Mouse (Mus musculus) limb, embryonic 15.5 days (tissue): Measurements from ENCODE around the gene Ccdc106. TPM values are rescaled to one million over a fixed set of nuclear protein-coding genes. Genes with fewer than 3 reads are reported as not detected.
"Not testable (repeated sequence)": the region's sequence is repeated elsewhere in the genome, so short reads cannot be mapped to it uniquely, and the experiment has no call there.

Source experiments
- ATAC-seq: fragments of 200-750 bp; cut with Nextera tagmentation; 2 replicates; pipeline ENCODE4 v1.8.0; 2017; ENCODE audit warnings: low read depth, moderate TSS enrichment; ENCODE audit not compliant: insufficient number of reproducible peaks, low FRiP score, low TSS enrichment
- H3K27ac ChIP-seq: fragments of 300-500 bp; sonication (generic); 2 replicates; pipeline ENCODE4 v1.5.1; 2015; ENCODE audit warnings: moderate library complexity, mild to moderate bottlenecking, inconsistent platforms
- H3K27me3 ChIP-seq: fragments of 300-500 bp; sonication (generic); 2 replicates; pipeline ENCODE4 v1.6.1; 2015; ENCODE audit warnings: inconsistent platforms
- H3K36me3 ChIP-seq: fragments of 300-500 bp; sonication (generic); 2 replicates; pipeline ENCODE4 v1.6.1; 2015; ENCODE audit warnings: inconsistent platforms
- H3K4me1 ChIP-seq: fragments of 300-500 bp; sonication (generic); 2 replicates; pipeline ENCODE4 v1.6.1; 2015; ENCODE audit warnings: inconsistent platforms
- H3K4me2 ChIP-seq: fragments of 300-500 bp; sonication (generic); 2 replicates; pipeline ENCODE4 v1.6.1; 2015; ENCODE audit warnings: mild to moderate bottlenecking, inconsistent platforms
- H3K4me3 ChIP-seq: fragments of 300-500 bp; sonication (generic); 2 replicates; pipeline ENCODE4 v1.5.1; 2015; ENCODE audit warnings: mild to moderate bottlenecking, inconsistent platforms
- H3K9ac ChIP-seq: fragments of 300-500 bp; sonication (generic); 2 replicates; pipeline ENCODE4 v1.6.1; 2015; ENCODE audit warnings: inconsistent platforms
- H3K9me3 ChIP-seq: fragments of 300-500 bp; sonication (generic); 2 replicates; pipeline ENCODE4 v1.6.1; 2016; ENCODE audit warnings: inconsistent platforms
- WGBS: fragments of 180-500 bp; shearing (Covaris S2); methylation state at CpG from one replicate; pipeline ENCODE4 v1.1.7; 2015; 5-methylcytosine and 5-hydroxymethylcytosine counted together
- polyA plus RNA-seq: library from polyadenylated mRNA; unstranded; fragments of >200 nt; fragmentation: Nextera tagmentation; extraction: Ambion mirVana; gene quantifications from 2 replicates; pipeline ENCODE4 v1.2.1, GENCODE M21; 2015

Gene Ccdc106
- polyA plus RNA-seq, 1 experiment from 2014 or later, result 37.3 TPM

DNA sequence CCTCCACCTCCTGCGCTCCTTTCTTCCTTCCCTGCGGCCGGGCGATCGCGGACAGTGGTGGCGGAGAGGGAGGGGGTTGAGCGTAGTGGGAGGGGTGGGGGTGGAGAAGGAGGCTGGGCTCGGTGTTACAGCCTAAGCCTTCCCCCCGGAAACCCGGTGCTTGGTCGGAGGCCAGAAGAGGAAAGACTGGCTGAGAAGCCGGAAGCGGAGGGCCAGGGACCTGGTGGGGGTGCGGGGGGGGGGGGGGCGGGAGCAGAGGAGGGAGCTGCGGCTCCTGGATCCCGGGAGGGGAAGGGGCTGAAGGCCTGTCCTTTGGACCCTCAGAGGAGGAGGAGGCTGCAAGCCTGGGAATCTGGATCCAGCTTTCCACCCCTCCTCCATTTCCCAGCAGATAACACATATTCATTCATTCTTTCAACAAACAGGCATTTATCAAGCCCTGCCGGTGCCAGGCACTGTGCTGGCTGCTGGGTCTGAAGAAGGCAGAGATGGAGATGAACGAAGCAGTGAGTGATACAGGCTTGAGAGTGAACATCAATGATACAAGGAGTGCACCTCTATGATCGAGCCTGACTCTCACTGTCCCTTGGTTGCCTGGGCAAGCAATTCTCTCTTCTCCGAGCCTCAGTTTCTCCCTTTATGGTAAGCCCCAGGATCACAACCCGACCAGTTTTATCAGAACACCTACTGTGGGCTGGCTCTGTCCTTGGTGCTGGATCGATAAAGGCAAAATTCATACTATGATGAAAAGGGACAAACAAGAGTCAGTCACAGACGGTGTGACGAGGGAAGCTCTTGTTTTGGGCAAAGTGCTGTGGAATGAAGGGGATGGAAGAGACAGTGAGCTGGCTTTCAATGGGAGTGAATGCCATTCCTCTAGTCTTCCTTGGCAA is 24.1 kb upstream of the Ccdc106 start, which contains the start of gene Zfp579:
Gene Zfp579 (minus strand): TSS at position 156 of the 893 bp plus-strand sequence.
- Histone ChIP-seq H3K4me2 (peak within 1 kb of the TSS; percentile 81), H3K27ac (peak within 1 kb of the TSS; percentile 71), H3K36me3 (peaks cover 33% of the 10 kb centered on the region), H3K27me3 (peaks cover 12% of the 10 kb centered on the region), H3K4me1 (peaks cover 30% of the 10 kb centered on the region), H3K9me3 (0 out of 2 replicates have a peak, but pooled peaks cover 3% of the 10 kb centered on the region), H3K4me3 (peak within 1 kb of the TSS; percentile 60), H3K9ac (peak within 1 kb of the TSS; percentile 74)
- ATAC-seq, result peak; percentile 75
- WGBS, result 6% methylated on average over 19 of the region's 26 CpGs

DNA sequence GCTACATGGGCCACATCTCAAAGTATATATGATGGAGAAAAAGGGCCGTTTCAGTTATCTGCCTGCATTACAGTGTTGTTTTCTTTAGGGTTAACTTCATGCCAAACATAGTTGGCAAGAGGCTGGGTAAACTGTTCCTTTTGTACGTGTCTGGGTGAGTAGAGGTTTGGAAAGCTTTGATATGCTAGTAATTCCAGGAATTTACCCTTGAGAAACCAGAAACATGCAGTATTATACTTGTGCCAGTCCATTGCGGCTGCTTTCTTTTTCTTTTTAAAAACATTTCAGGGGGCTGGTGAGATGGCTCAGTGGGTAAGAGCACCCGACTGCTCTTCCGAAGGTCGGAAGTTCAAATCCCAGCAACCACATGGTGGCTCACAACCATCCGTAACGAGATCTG is 23.4 kb upstream of the Ccdc106 start:
- H3K36me3 ChIP-seq, result peaks cover 27% of the 10 kb centered on the region
- peak overlapping the region; percentile 81 for H3K4me2 ChIP-seq
- H3K4me3 ChIP-seq, result peak overlapping the region; percentile 60
- no peaks in the 10 kb centered on the region for H3K9me3 ChIP-seq
- ATAC-seq, result no peak
- H3K27ac ChIP-seq, result no peak overlapping the region
- H3K9ac ChIP-seq, result no peak overlapping the region
- 53% methylated on average over 8 of the region's 8 CpGs for WGBS
- peaks cover 30% of the 10 kb centered on the region for H3K4me1 ChIP-seq
- peaks cover 12% of the 10 kb centered on the region for H3K27me3 ChIP-seq

GRCm38 (mm10) chr7:4999876-5000275 is 20.5 kb upstream of the Ccdc106 start:
- peaks cover 3% of the 10 kb centered on the region; the same call in 1 of the 2 replicates for H3K36me3 ChIP-seq
- H3K27me3 ChIP-seq, result no peaks in the 10 kb centered on the region
- no peak overlapping the region for H3K9ac ChIP-seq
- 70% methylated on average over 2 of the region's 2 CpGs for WGBS
- no peaks in the 10 kb centered on the region for H3K9me3 ChIP-seq
- H3K27ac ChIP-seq, result no peak overlapping the region
- H3K4me1 ChIP-seq, result peaks cover 12% of the 10 kb centered on the region
- H3K4me3 ChIP-seq, result no peak overlapping the region
- ATAC-seq, result no peak
- H3K4me2 ChIP-seq, result no peak overlapping the region

GRCm38 (mm10) chr7:5002876-5003275 is 17.5 kb upstream of the Ccdc106 start:
- not testable (repeated sequence) for H3K27ac ChIP-seq, H3K9ac ChIP-seq, H3K4me3 ChIP-seq, ATAC-seq, H3K4me1 ChIP-seq, H3K9me3 ChIP-seq, H3K4me2 ChIP-seq, H3K27me3 ChIP-seq
- H3K36me3 ChIP-seq, result peaks cover 18% of the 10 kb centered on the region
- 61% methylated on average over 8 of the region's 8 CpGs for WGBS

- Histone ChIP-seq H3K4me1 (peaks cover 5% of the 10 kb centered on the region; the same call in 1 of the 2 replicates), H3K27me3 (no peaks in the 10 kb centered on the region), H3K27ac (no peak overlapping the region), H3K4me3 (no peak overlapping the region), H3K9me3 (no peaks in the 10 kb centered on the region), H3K36me3 (peaks cover 68% of the 10 kb centered on the region), H3K4me2 (no peak overlapping the region), H3K9ac (no peak overlapping the region)
- no peak for ATAC-seq
- 97% methylated on average over 26 of the region's 26 CpGs for WGBS
These were observed 12.1 kb upstream of the Ccdc106 start for GRCm38 (mm10) chr7:5008229-5008628.

GRCm38 (mm10) chr7:5012681-5013513 is 7.5 kb upstream of the Ccdc106 start:
- no peak overlapping the region for H3K4me2 ChIP-seq

GRCm38 (mm10) chr7:5014251-5015117 is 5.9 kb upstream of the Ccdc106 start, which contains the start of the genes Zfp524 and Fiz1:
Gene Zfp524, plus strand, starts transcription at chr7:5014415.
Gene Fiz1, minus strand, starts transcription at chr7:5014697.
- peak; percentile 82 for ATAC-seq
- Histone ChIP-seq H3K4me1 (peaks cover 17% of the 10 kb centered on the region; the same call in 1 of the 2 replicates), H3K4me3 (peak within 1 kb of the TSS; percentile 74), H3K36me3 (peaks cover 43% of the 10 kb centered on the region), H3K27ac (peak within 1 kb of the TSS; percentile 99), H3K9me3 (no peaks in the 10 kb centered on the region), H3K27me3 (no peaks in the 10 kb centered on the region), H3K4me2 (peak within 1 kb of the TSS; percentile 64), H3K9ac (peak within 1 kb of the TSS; percentile 74)
- WGBS, result under 1% methylated on average over 42 of the region's 42 CpGs

More at GRCm38 (mm10) chr7:5012681-5013513, 7.5 kb upstream of the Ccdc106 start:
- peak overlapping the region; percentile 74; the same call in 1 of the 2 replicates for H3K4me3 ChIP-seq
- H3K9ac ChIP-seq, result no peak overlapping the region
- peaks cover 55% of the 10 kb centered on the region for H3K36me3 ChIP-seq
- peaks cover 10% of the 10 kb centered on the region; the same call in 1 of the 2 replicates for H3K4me1 ChIP-seq
- WGBS, result 92% methylated on average over 27 of the region's 27 CpGs
- H3K9me3 ChIP-seq, result no peaks in the 10 kb centered on the region
- no peak overlapping the region for H3K27ac ChIP-seq
- H3K27me3 ChIP-seq, result no peaks in the 10 kb centered on the region
- ATAC-seq, result no peak

GRCm38 (mm10) chr7:5015118-5016001 is 5.0 kb upstream of the Ccdc106 start, which contains the start of gene Gm44973:
Gene Gm44973, plus strand, starts transcription at chr7:5015496.
- H3K4me2 ChIP-seq, result peak within 1 kb of the TSS; percentile 64
- under 1% methylated on average over 55 of the region's 76 CpGs for WGBS
- H3K9me3 ChIP-seq, result no peaks in the 10 kb centered on the region
- H3K36me3 ChIP-seq, result peaks cover 34% of the 10 kb centered on the region
- ATAC-seq, result peak; percentile 83
- H3K27me3 ChIP-seq, result no peaks in the 10 kb centered on the region
- peak within 1 kb of the TSS; percentile 74 for H3K4me3 ChIP-seq
- peak within 1 kb of the TSS; percentile 74 for H3K9ac ChIP-seq
- H3K4me1 ChIP-seq, result peaks cover 19% of the 10 kb centered on the region; the same call in 1 of the 2 replicates
- peak within 1 kb of the TSS; percentile 99 for H3K27ac ChIP-seq

DNA sequence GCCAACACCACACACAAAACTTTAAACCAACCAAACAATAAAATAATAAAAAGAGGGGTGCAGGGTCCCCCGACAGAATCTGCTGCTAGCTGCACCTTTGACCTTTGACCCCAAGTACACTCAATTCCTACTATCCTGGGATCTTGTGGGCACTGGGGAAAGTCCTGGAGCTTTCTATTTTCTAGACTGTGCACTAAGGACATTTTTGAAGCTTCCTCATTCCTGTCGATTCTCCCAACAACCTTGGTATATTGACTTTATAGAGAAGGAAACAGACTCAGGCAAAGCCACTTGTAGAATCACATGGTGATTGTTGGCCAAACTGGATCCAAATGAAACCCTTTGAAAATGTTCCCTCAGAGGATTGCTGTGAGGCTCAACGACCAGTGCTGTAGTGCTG is 4.3 kb upstream of the Ccdc106 start:
- Histone ChIP-seq H3K4me1 (peaks cover 21% of the 10 kb centered on the region), H3K27ac (peak overlapping the region; percentile 99), H3K4me3 (peak overlapping the region; percentile 74), H3K9me3 (no peaks in the 10 kb centered on the region), H3K4me2 (peak overlapping the region; percentile 64), H3K9ac (peak overlapping the region; percentile 52; the same call in 1 of the 2 replicates), H3K36me3 (peaks cover 27% of the 10 kb centered on the region), H3K27me3 (no peaks in the 10 kb centered on the region)
- ATAC-seq, result no peak
- 63% methylated on average over 3 of the region's 3 CpGs for WGBS

- Histone ChIP-seq H3K27me3 (no peaks in the 10 kb centered on the region), H3K9me3 (no peaks in the 10 kb centered on the region), H3K4me2 (no peak overlapping the region), H3K4me1 (peaks cover 30% of the 10 kb centered on the region), H3K9ac (no peak overlapping the region), H3K4me3 (no peak overlapping the region), H3K27ac (no peak overlapping the region), H3K36me3 (peaks cover 19% of the 10 kb centered on the region)
- 94% methylated on average over 2 of the region's 2 CpGs for WGBS
- ATAC-seq, result no peak
These were observed 3.4 kb upstream of the Ccdc106 start for GRCm38 (mm10) chr7:5016920-5017319.
